Mouse (Mus musculus): ENCODE data around the gene Arl15. TPM values are rescaled to one million over a fixed set of nuclear protein-coding genes. Genes with fewer than 3 reads are reported as not detected.

Arl15 gene
- total RNA-seq, 2 experiments from 2014 or later: 4.0 to 4.2 TPM

- intact Hi-C loops (cut with DNase I): no loop called here
- DNase-seq: peak in 1 of 2 experiments; percentile 13
Observed at GRCm38 (mm10) chr13:114023541-114023940, 229.2 kb downstream of the Arl15 start.

GRCm38 (mm10) chr13:114026306-114026705 is 232.0 kb downstream of the Arl15 start:
- intact Hi-C loops (cut with DNase I): no loop called here
- DNase-seq: no peak

GRCm38 (mm10) chr13:114026751-114027150 is 232.4 kb downstream of the Arl15 start:
- intact Hi-C loops (cut with DNase I): no loop called here
- no peak for DNase-seq

- intact Hi-C loops (cut with DNase I): no loop called here
- DNase-seq: no peak
Observed at GRCm38 (mm10) chr13:114048071-114048470, 253.8 kb downstream of the Arl15 start.

GRCm38 (mm10) chr13:114048688-114049087 is 254.4 kb downstream of the Arl15 start:
- intact Hi-C loops (cut with DNase I): no loop called here
- DNase-seq: no peak

- intact Hi-C loops (cut with DNase I): no loop called here
- no peak for DNase-seq
Observed at GRCm38 (mm10) chr13:114051151-114051850, 257.0 kb downstream of the Arl15 start.

GRCm38 (mm10) chr13:114052426-114053205 is 258.3 kb downstream of the Arl15 start:
- no peak for DNase-seq
- intact Hi-C loops (cut with DNase I): no loop called here

GRCm38 (mm10) chr13:114053261-114053660 is 259.0 kb downstream of the Arl15 start:
- intact Hi-C loops (cut with DNase I): no loop called here
- DNase-seq: no peak

- intact Hi-C loops (cut with DNase I): no loop called here
Observed at GRCm38 (mm10) chr13:114055686-114056085, 261.4 kb downstream of the Arl15 start.

GRCm38 (mm10) chr13:114060258-114060657 is 266.0 kb downstream of the Arl15 start:
- intact Hi-C loops (cut with DNase I): no loop called here
- no peak for DNase-seq

More at GRCm38 (mm10) chr13:114055686-114056085, 261.4 kb downstream of the Arl15 start:
- no peak for DNase-seq

- intact Hi-C loops (cut with DNase I): no loop called here
- DNase-seq: no peak
Observed at GRCm38 (mm10) chr13:114061234-114061633, 266.9 kb downstream of the Arl15 start.

GRCm38 (mm10) chr13:114064069-114064468 is 269.8 kb downstream of the Arl15 start:
- DNase-seq: no peak
- intact Hi-C loops (cut with DNase I): no loop called here

GRCm38 (mm10) chr13:114065012-114065411 is 270.7 kb downstream of the Arl15 start:
- no peak for DNase-seq
- intact Hi-C loops (cut with DNase I): no loop called here

GRCm38 (mm10) chr13:114068421-114068820 is 274.1 kb downstream of the Arl15 start:
- intact Hi-C loops (cut with DNase I): loop anchor here (2.0 kb wide), 1 partner anchor 70 kb away; no protein-coding TSS in a partner anchor
- DNase-seq: no peak

- no peak for DNase-seq
- intact Hi-C loops (cut with DNase I): loop anchor here (10.0 kb wide), 1 partner anchor 723 kb away; no protein-coding TSS in a partner anchor
Observed at GRCm38 (mm10) chr13:114071439-114071838, 277.1 kb downstream of the Arl15 start.

GRCm38 (mm10) chr13:114074471-114074870 is 280.2 kb downstream of the Arl15 start:
- no peak for DNase-seq
- intact Hi-C loops (cut with DNase I): loop anchor here (10.0 kb wide), 1 partner anchor 720 kb away; no protein-coding TSS in a partner anchor

GRCm38 (mm10) chr13:114075724-114076384 is 281.5 kb downstream of the Arl15 start:
- intact Hi-C loops (cut with DNase I): loop anchor here (2.0 to 10.0 kb wide), 3 partner anchors 199 to 719 kb away; no protein-coding TSS in a partner anchor
- DNase-seq: no peak

- intact Hi-C loops (cut with DNase I): loop anchor here (2.0 to 10.0 kb wide), 3 partner anchors 200 to 718 kb away; no protein-coding TSS in a partner anchor
- no peak for DNase-seq
Observed at GRCm38 (mm10) chr13:114077181-114077580, 282.9 kb downstream of the Arl15 start.

- DNase-seq: no peak
- intact Hi-C loops (cut with DNase I): loop anchor here (2.0 to 10.0 kb wide), 3 partner anchors 200 to 717 kb away; no protein-coding TSS in a partner anchor
Observed at GRCm38 (mm10) chr13:114077584-114078270, 283.4 kb downstream of the Arl15 start.

GRCm38 (mm10) chr13:114078851-114079250 is 284.5 kb downstream of the Arl15 start:
- no peak for DNase-seq

More at GRCm38 (mm10) chr13:114078851-114079250, 284.5 kb downstream of the Arl15 start:
- intact Hi-C loops (cut with DNase I): loop anchor here (5.0 to 10.0 kb wide), 2 partner anchors 202 to 716 kb away; no protein-coding TSS in a partner anchor

Measured in gastrocnemius, postnatal 36 days (tissue).